In the genomic region with DNA sequence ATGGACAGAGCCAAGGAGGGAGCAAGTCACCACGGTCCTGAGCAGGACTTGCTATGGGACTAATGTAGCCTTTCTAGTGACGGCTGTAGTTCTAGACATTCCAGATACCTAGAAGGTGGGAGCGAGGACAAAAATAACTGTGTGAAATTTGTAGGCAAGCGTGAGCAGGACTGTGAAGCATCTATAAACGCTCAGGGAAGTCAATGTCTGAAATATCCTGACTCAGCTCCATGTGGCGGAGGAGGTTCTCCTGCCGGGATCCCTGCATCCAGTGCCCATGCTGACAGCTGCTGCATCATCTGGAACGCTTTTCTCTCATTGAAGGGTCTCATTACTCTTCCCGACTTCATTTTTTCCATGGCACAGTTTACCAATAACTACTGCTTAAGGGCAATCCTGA, we compare ENCODE assay signal across 15 mouse cellular contexts.
DNase-seq lines count a peak whose midpoint lies in the region.
"Had no signal": no experiment of that assay in that cellular context is flagged by ENCODE, and none has a peak within 500 bp of the region (broad histone marks: within the 10 kb centered on the region; RNA-seq: fewer than 3 reads in every experiment).

No protein-coding gene starts in this region.

- peak; percentile 30 to 43 for DNase-seq in left cerebral cortex, adult 18-20 months (ENCODE audit: low spot score in 2 of 2)
- DNase-seq in left cerebral cortex, adult 11 months (ENCODE audit: low spot score) = no peak
- peak; percentile 75 for DNase-seq in brain, adult 2 months (ENCODE audit: low read depth, low spot score)
- DNase-seq in left cerebral cortex, postnatal 25 days (ENCODE audit: low spot score in 2 of 2) = peak; percentile 33 to 84
- peak; percentile 40 for DNase-seq in right cerebral cortex, postnatal 25 days
- no peak for DNase-seq in embryo, embryonic 9.5 days (ENCODE audit: extremely low spot score)
- DNase-seq in B cell, adult 2 months = no peak
- DNase-seq: adrenal gland, postnatal 10 days; cerebellum, adult 11-12 months; cerebellum, adult 9-11 months; cerebellum, postnatal 36 days; gastrocnemius, postnatal 10 days; heart, adult 18-20 months; heart, postnatal 10 days; heart, postnatal 4 days had no signal

- intact Hi-C loops in left cerebral cortex, postnatal 25 days (cut with DNase I) = loop anchor here (1.0 kb wide), 1 partner anchor 263 kb away; no protein-coding TSS in a partner anchor

Comparison
In these comparisons a context has a peak if more than half of its experiments do, and no peak if none do; other contexts are left out.
1. DNase-seq: peak in left cerebral cortex, adult 18-20 months (2 of 2), brain, adult 2 months (single experiment), left cerebral cortex, postnatal 25 days (2 of 2) and right cerebral cortex, postnatal 25 days (single experiment); none in left cerebral cortex, adult 11 months (single experiment), embryo, embryonic 9.5 days (single experiment) and B cell, adult 2 months (0 of 2).